Mouse (Mus musculus) naive thymus-derived CD4-positive, alpha-beta T cell, adult 2 months (primary cell): ENCODE measurements at regions not wholly inside any gene's neighbourhood (a gene's known extent, or its start where the extent isn't known, plus 50 kb on each side); places are given as distances from the start of the nearest gene placed in this dataset.

Experiments
- DNase-seq: peaks from one replicate; pipeline ENCODE4 v3.0.0-alpha.2; 2011; ENCODE audit warnings: low read depth

DNA sequence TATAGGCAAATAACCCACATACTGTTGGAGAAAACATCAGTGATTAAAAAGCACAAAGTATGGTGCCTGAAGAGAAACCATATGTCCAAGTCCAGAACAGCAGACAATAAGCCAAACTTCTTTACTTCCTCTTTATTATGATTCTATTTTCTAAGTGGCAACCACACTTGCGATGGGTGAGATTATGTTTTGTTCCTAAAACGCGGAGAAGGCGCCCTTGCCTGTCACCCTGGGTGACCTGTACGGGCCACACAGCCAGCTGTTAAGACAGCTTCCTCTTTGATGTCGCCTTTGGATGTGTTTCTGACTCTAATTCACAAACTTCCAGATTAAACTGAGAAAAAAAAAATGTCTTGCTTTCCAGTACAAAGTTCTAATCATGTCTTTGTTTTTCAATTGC, 83.9 kb upstream of the Sgip1 start:
- no peak for DNase-seq

DNA sequence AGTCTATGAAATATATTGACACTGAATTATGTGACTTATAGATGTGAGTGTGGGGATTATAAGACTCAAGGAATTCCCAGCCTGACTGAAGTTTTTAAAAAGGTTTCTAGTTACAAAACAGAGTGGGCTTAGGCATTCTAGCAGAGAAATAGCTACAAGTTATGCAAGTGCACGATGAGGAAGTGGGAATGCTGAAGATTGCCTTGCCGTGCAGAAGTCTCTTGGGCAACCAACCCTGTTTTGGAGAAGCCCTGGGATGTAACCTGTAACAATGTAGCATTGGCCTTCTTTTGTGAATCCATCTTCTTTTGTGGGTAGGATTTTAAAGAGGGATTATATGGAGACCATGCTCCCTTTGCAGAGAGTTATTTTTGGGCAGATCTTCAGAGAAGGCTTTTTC, 82.5 kb upstream of the Sgip1 start:
- no peak for DNase-seq

DNA sequence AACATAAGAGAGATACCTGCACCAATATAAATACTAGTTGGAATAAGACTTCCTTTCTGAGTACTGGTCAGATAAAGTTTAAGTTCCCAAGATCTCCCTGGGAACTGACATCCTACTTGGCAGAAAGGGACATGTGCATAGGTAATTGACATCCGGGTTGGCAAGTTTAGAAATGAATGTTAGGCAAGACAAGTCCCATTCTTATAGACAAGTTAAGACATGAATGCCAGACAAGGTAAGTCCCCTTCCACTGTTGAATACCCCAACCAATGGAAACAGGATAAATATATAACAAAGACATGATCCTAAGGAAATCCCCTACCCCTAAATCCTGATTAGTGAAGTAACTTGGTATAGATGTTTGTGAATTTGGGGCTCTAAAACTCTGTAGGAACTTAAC, 77.5 kb upstream of the Sgip1 start:
- DNase-seq, result no peak

DNA sequence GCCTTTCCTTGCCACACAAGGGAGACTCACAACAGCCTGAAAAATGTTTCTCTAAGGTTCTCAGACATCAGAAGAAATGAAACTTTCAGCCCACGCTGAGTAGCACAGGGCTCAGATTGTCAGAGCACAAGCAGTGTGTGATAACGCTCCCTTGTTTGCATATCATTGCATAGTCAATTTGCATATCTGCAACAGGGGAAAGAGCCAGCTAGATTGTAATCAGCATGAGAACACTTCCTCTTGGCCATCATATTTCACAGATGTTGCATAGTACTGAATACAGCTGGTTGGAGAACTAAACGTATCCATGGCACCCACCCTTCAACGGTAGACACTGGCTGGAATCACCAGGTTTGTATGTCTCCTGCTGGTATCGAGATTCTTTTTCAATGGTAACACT, 58.9 kb upstream of the Sgip1 start:
- peak; percentile 15 for DNase-seq

DNA sequence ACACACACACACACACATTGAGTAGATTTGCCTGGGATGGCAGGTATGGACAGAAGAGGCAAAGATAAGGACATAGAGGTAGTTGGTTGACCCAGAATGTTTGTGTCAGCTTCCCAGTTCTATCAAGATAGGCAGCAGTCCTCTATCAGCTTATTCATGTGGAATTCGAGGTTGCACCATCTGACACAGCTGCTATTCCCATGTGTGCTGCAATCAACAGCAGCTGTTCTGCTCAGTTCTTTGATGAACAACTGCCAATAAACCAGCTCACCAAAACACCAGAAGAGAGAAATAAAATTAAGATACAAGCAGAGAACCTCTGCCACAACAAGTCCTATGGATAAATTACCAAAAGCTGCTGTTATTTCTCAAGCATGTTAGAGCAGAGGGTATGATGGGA, 56.1 kb upstream of the Sgip1 start:
- no peak for DNase-seq

DNA sequence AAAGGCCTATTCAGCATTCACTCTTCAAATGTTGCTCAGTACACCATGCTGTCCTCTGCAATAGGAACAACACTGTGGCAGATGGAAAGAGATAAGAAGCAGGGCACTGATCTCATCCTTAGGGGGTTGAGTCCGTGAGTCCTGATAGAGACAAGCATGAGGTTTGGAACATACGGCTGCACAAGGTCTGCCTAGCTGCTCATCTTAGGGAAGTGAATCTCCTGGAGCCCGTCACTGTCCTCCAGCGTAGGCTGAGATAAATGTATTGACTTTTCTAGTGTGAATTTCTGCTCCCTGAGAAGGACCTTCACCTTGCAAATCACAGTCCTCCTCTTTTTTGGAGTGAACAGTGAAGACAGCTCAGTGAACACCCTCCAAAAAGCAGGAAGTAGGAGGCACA, 52.7 kb upstream of the Sgip1 start:
- no peak for DNase-seq
